ENCODE assay signal across 14 mouse cellular contexts in the genomic region with DNA sequence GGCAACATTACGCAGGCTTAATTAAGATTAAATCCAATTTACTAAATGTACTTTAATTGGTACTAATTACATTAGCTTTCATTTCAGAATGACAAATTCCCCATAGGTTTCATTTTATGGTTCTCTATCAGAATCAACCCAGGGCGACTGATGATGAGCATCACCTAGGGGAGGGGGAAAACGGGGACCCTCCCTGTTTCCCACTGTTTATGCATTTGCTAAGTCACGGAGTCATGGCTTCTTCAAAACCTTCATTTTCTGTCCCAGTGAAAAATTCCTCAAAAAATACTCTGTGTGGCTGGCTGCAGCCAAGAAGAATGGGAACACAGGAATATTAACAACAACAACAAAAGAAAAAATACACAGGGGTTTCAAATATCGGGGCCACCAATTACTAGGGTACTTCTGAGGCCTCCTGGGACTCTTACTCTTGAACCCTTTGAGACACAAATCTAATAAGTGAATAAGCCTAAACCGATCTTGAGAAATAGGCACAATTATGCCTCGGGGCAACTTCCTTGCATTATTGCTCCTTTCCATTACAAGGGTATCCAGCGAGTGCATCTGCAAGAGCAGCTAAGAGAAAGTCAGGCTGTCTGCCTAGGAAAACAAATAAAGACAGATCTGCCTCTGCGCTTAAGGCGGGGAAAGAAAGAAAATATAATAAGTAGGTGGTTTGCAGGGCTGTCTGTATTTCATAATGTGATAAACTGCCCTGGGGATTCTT. TPM values are rescaled to one million over a fixed set of nuclear protein-coding genes. Genes with fewer than 3 reads are reported as not detected.
DNase-seq lines count a peak whose midpoint lies in the region; ATAC-seq and TF ChIP-seq lines count a peak whose summit lies in the region.
"Had no signal": no experiment of that assay in that cellular context is flagged by ENCODE, and none has a peak within 500 bp of the region (broad histone marks: within the 10 kb centered on the region; RNA-seq: fewer than 3 reads in every experiment).

No protein-coding gene starts in this region.

- H3K36me3 ChIP-seq in limb, embryonic 12.5 days = peaks cover 17% of the 10 kb centered on the region
- peaks cover 32% of the 10 kb centered on the region for H3K36me3 ChIP-seq in limb, embryonic 10.5 days
- H3K36me3 ChIP-seq in forebrain, embryonic 11.5 days (ENCODE audit: control insufficient read depth, insufficient read depth, low read length) = no peaks in the 10 kb centered on the region; the same call in 1 of the 2 replicates
- no peaks in the 10 kb centered on the region for H3K36me3 ChIP-seq in hindbrain, embryonic 15.5 days
- H3K36me3 ChIP-seq in neural tube, embryonic 13.5 days = 0 out of 2 replicates have a peak, but pooled peaks cover 6% of the 10 kb centered on the region
- peaks cover 20% of the 10 kb centered on the region for H3K36me3 ChIP-seq in intestine, postnatal 0 days (ENCODE audit: control insufficient read depth, insufficient read depth)

- no peaks in the 10 kb centered on the region for H3K27me3 ChIP-seq in limb, embryonic 12.5 days
- H3K27me3 ChIP-seq in limb, embryonic 10.5 days (ENCODE audit: low read depth, poor library complexity, severe bottlenecking) = no peaks in the 10 kb centered on the region
- no peaks in the 10 kb centered on the region for H3K27me3 ChIP-seq in forebrain, embryonic 11.5 days (ENCODE audit: control insufficient read depth, insufficient read depth, low read length)
- no peaks in the 10 kb centered on the region for H3K27me3 ChIP-seq in hindbrain, embryonic 15.5 days
- 0 out of 2 replicates have a peak, but pooled peaks cover 3% of the 10 kb centered on the region for H3K27me3 ChIP-seq in neural tube, embryonic 13.5 days
- no peaks in the 10 kb centered on the region for H3K27me3 ChIP-seq in intestine, postnatal 0 days (replicated peaks; ENCODE audit: control insufficient read depth, insufficient read depth, low read length)
- H3K27me3 ChIP-seq: heart, embryonic 13.5 days; lung, embryonic 15.5 days had no signal

- no peak for DNase-seq in limb, embryonic 10.5 days (ENCODE audit: low spot score)
- no peak for DNase-seq in forebrain, embryonic 11.5 days (ENCODE audit: low spot score)
- no peak for DNase-seq in heart, adult 18-20 months
- DNase-seq in gastrocnemius, adult 2 months = no peak
- DNase-seq: B cell, adult 2 months; cerebellum, adult 2 months; kidney, postnatal 4 days; thymus, postnatal 14 days had no signal

- no peaks in the 10 kb centered on the region for H3K9me3 ChIP-seq in limb, embryonic 12.5 days
- no peaks in the 10 kb centered on the region for H3K9me3 ChIP-seq in limb, embryonic 10.5 days (replicated peaks)
- H3K9me3 ChIP-seq in forebrain, embryonic 11.5 days (ENCODE audit: control insufficient read depth, low read length) = no peaks in the 10 kb centered on the region
- H3K9me3 ChIP-seq in hindbrain, embryonic 15.5 days = no peaks in the 10 kb centered on the region
- no peaks in the 10 kb centered on the region for H3K9me3 ChIP-seq in neural tube, embryonic 13.5 days
- no peaks in the 10 kb centered on the region for H3K9me3 ChIP-seq in intestine, postnatal 0 days (ENCODE audit: control insufficient read depth)
- H3K9me3 ChIP-seq: heart, embryonic 13.5 days; lung, embryonic 15.5 days had no signal

- no peak for ATAC-seq in limb, embryonic 12.5 days (ENCODE audit: insufficient number of reproducible peaks, insufficient read depth, low FRiP score, low TSS enrichment, low read depth)
- ATAC-seq in forebrain, embryonic 11.5 days (replicated peaks; ENCODE audit: low FRiP score) = no peak
- no peak for ATAC-seq in hindbrain, embryonic 15.5 days (ENCODE audit: low FRiP score, low read depth)
- no peak for ATAC-seq in neural tube, embryonic 13.5 days (ENCODE audit: low read depth)
- ATAC-seq in intestine, postnatal 0 days = no peak

- 0 out of 2 replicates have a peak overlapping the region, but pooled peaks have one; percentile 18 for H3K4me2 ChIP-seq in limb, embryonic 12.5 days
- H3K4me2 ChIP-seq in forebrain, embryonic 11.5 days (ENCODE audit: low read depth, low read length, severe bottlenecking) = peak overlapping the region; percentile 18; the same call in 1 of the 2 replicates
- peak overlapping the region; percentile 40 for H3K4me2 ChIP-seq in hindbrain, embryonic 15.5 days
- peak overlapping the region; percentile 64 for H3K4me2 ChIP-seq in neural tube, embryonic 13.5 days
- H3K4me2 ChIP-seq in intestine, postnatal 0 days (replicated peaks; ENCODE audit: low read depth) = no peak overlapping the region
- H3K4me2 ChIP-seq: heart, embryonic 13.5 days; lung, embryonic 15.5 days had no signal

- TF ChIP-seq CTCF in gastrocnemius, adult 2 months (IDR thresholded peaks at IDR 0.05) = no peak
- no peak for TF ChIP-seq CTCF in intestine, postnatal 0 days (IDR thresholded peaks at IDR 0.05; ENCODE audit: low read depth)

- intact Hi-C loops in gastrocnemius, adult 2 months (cut with DNase I) = no loop called here

- H3K9ac ChIP-seq in limb, embryonic 12.5 days (replicated peaks) = no peak overlapping the region
- H3K9ac ChIP-seq in forebrain, embryonic 11.5 days (ENCODE audit: low read length) = no peak overlapping the region
- H3K9ac ChIP-seq in hindbrain, embryonic 15.5 days = 0 out of 2 replicates have a peak overlapping the region, but pooled peaks have one; percentile 11
- H3K9ac ChIP-seq in neural tube, embryonic 13.5 days = peak overlapping the region; percentile 55
- no peak overlapping the region for H3K9ac ChIP-seq in intestine, postnatal 0 days (ENCODE audit: low read depth, low read length)
- H3K9ac ChIP-seq: heart, embryonic 13.5 days; lung, embryonic 15.5 days had no signal

- WGBS in limb, embryonic 12.5 days = 61% methylated on average over 10 of the region's 10 CpGs
- 76% methylated on average over 10 of the region's 10 CpGs for WGBS in limb, embryonic 10.5 days
- 55% methylated on average over 10 of the region's 10 CpGs for WGBS in forebrain, embryonic 11.5 days
- 48% methylated on average over 10 of the region's 10 CpGs for WGBS in hindbrain, embryonic 15.5 days
- 34% methylated on average over 10 of the region's 10 CpGs for WGBS in neural tube, embryonic 13.5 days
- 82% methylated on average over 10 of the region's 10 CpGs for whole genome bisulfite sequencing in intestine, postnatal 0 days

- H3K27ac ChIP-seq in limb, embryonic 12.5 days = no peak overlapping the region
- no peak overlapping the region for H3K27ac ChIP-seq in limb, embryonic 10.5 days
- no peak overlapping the region for H3K27ac ChIP-seq in forebrain, embryonic 11.5 days (ENCODE audit: low read depth, low read length)
- no peak overlapping the region for H3K27ac ChIP-seq in hindbrain, embryonic 15.5 days (replicated peaks)
- 0 out of 2 replicates have a peak overlapping the region, but pooled peaks have one; percentile 42 for H3K27ac ChIP-seq in neural tube, embryonic 13.5 days (replicated peaks)
- H3K27ac ChIP-seq in gastrocnemius, adult 2 months = no peak overlapping the region
- no peak overlapping the region for H3K27ac ChIP-seq in intestine, postnatal 0 days (ENCODE audit: low read depth, low read length)
- H3K27ac ChIP-seq: heart, embryonic 13.5 days; lung, embryonic 15.5 days had no signal

- H3K4me1 ChIP-seq in limb, embryonic 12.5 days (replicated peaks) = peaks cover 47% of the 10 kb centered on the region
- H3K4me1 ChIP-seq in limb, embryonic 10.5 days = peaks cover 54% of the 10 kb centered on the region
- H3K4me1 ChIP-seq in forebrain, embryonic 11.5 days (replicated peaks; ENCODE audit: control insufficient read depth, insufficient read depth, low read length) = peaks cover 18% of the 10 kb centered on the region
- peaks cover 45% of the 10 kb centered on the region for H3K4me1 ChIP-seq in hindbrain, embryonic 15.5 days (replicated peaks)
- peaks cover 73% of the 10 kb centered on the region for H3K4me1 ChIP-seq in neural tube, embryonic 13.5 days (replicated peaks)
- 0 out of 2 replicates have a peak, but pooled peaks cover 9% of the 10 kb centered on the region for H3K4me1 ChIP-seq in intestine, postnatal 0 days (replicated peaks; ENCODE audit: control insufficient read depth, insufficient read depth, low read length)

- no peak overlapping the region for H3K4me3 ChIP-seq in limb, embryonic 12.5 days (replicated peaks)
- no peak overlapping the region for H3K4me3 ChIP-seq in limb, embryonic 10.5 days
- no peak overlapping the region for H3K4me3 ChIP-seq in forebrain, embryonic 11.5 days (ENCODE audit: low read depth, low read length)
- H3K4me3 ChIP-seq in hindbrain, embryonic 15.5 days = no peak overlapping the region
- H3K4me3 ChIP-seq in neural tube, embryonic 13.5 days = peak overlapping the region; percentile 17
- H3K4me3 ChIP-seq in gastrocnemius, adult 2 months = no peak overlapping the region
- H3K4me3 ChIP-seq in intestine, postnatal 0 days (ENCODE audit: low read depth, low read length) = no peak overlapping the region
- H3K4me3 ChIP-seq: heart, embryonic 13.5 days; lung, embryonic 15.5 days had no signal

RNA-seq across cellular contexts. Expression of gene Tle4, which starts 5.9 kb away (rescaled TPM):
- 24.6 and 32.1 TPM in 2 replicates for polyA plus RNA-seq in limb, embryonic 12.5 days (2016; fragmentation: Nextera tagmentation; extraction: Ambion mirVana)
- 15.5 and 16.7 TPM in 2 replicates for polyA plus RNA-seq in limb, embryonic 10.5 days (2016; fragmentation: Nextera tagmentation; extraction: Ambion mirVana)
- 44.7 and 46.4 TPM in 2 replicates for polyA plus RNA-seq in forebrain, embryonic 11.5 days (2014; fragmentation: Nextera tagmentation; extraction: Ambion mirVana)
- 28.7 and 29.7 TPM in 2 replicates for polyA plus RNA-seq in hindbrain, embryonic 15.5 days (2015; fragmentation: Nextera tagmentation; extraction: Ambion mirVana)
- polyA plus RNA-seq in neural tube, embryonic 13.5 days (2015; fragmentation: Nextera tagmentation; extraction: Ambion mirVana) = 32.5 and 33.9 TPM in 2 replicates
- total RNA-seq in heart, adult 18-20 months (2021) = 1 to 10 TPM; 8.7 to 9.2 TPM
- total RNA-seq in gastrocnemius, adult 2 months (2021) = 10 to 100 TPM; 17.8 to 20.8 TPM
- polyA plus RNA-seq in intestine, postnatal 0 days (2015; fragmentation: Nextera tagmentation; extraction: Ambion mirVana) = 18.5 and 18.9 TPM in 2 replicates

Comparison
In these comparisons a context has a peak if more than half of its experiments do, and no peak if none do; other contexts are left out.
1. H3K9ac ChIP-seq: peak in hindbrain, embryonic 15.5 days (single experiment) and neural tube, embryonic 13.5 days (single experiment); none in limb, embryonic 12.5 days (single experiment), forebrain, embryonic 11.5 days (single experiment) and intestine, postnatal 0 days (single experiment).